12 mouse cellular contexts compared by ENCODE assay signal in genomic region chr10:120128601-120129277, GRCm38 (mm10). TPM values are rescaled to one million over a fixed set of nuclear protein-coding genes. Genes with fewer than 3 reads are reported as not detected.
A peak's percentile ranks its signal among the peaks of the same experiment; 100 is the strongest.
DNase-seq lines count a peak whose midpoint lies in the region; ATAC-seq and TF ChIP-seq lines count a peak whose summit lies in the region.
"Had no signal": no experiment of that assay in that cellular context is flagged by ENCODE, and none has a peak within 500 bp of the region (broad histone marks: within the 10 kb centered on the region; RNA-seq: fewer than 3 reads in every experiment).

No protein-coding gene starts in this region.

- no peak for ATAC-seq in hindbrain, embryonic 11.5 days (ENCODE audit: low FRiP score)
- ATAC-seq in embryonic facial prominence, embryonic 14.5 days (ENCODE audit: low read depth): no peak

- TF ChIP-seq POLR2A in kidney, adult 2 months (IDR thresholded peaks at IDR 0.05; ENCODE audit: low read depth, low read length): no peak

- no peak for TF ChIP-seq CTCF in kidney, adult 2 months (conservative IDR thresholded peaks at IDR 0.05; ENCODE audit: insufficient read depth, insufficient read length, low read depth, low read length)

- peak; percentile 4 for DNase-seq in hindbrain, embryonic 11.5 days (ENCODE audit: low spot score)
- no peak for DNase-seq in hindbrain, embryonic 10.5 days (ENCODE audit: low spot score)
- no peak for DNase-seq in embryonic facial prominence, embryonic 14.5 days (ENCODE audit: low spot score)
- peak; percentile 79 for DNase-seq in kidney, adult 2 months
- no peak for DNase-seq in gastrocnemius, adult 8-10 months (ENCODE audit: low spot score in 2 of 2)
- DNase-seq in left cerebral cortex, adult 18-20 months (ENCODE audit: low spot score in 2 of 2): no peak
- DNase-seq in urinary bladder, adult 2 months (ENCODE audit: low spot score): no peak
- DNase-seq: cerebellum, adult 11-12 months; gastrocnemius, adult 2 months; lung, adult 2 months; thymus, postnatal 4 days had no signal

- no peaks in the 10 kb centered on the region for H3K4me1 ChIP-seq in hindbrain, embryonic 11.5 days (replicated peaks; ENCODE audit: control insufficient read depth, insufficient read depth, low read length)
- 0 out of 2 replicates have a peak, but pooled peaks cover 6% of the 10 kb centered on the region for H3K4me1 ChIP-seq in hindbrain, embryonic 10.5 days (replicated peaks)
- H3K4me1 ChIP-seq in embryonic facial prominence, embryonic 14.5 days (ENCODE audit: control insufficient read depth, insufficient read depth, low read length): no peaks in the 10 kb centered on the region
- no peaks in the 10 kb centered on the region; the same call in 1 of the 2 replicates for H3K4me1 ChIP-seq in kidney, adult 2 months (ENCODE audit: control insufficient read depth, insufficient read depth, low read length)
- peaks cover 54% of the 10 kb centered on the region for H3K4me1 ChIP-seq in megakaryocyte, embryonic 14.5 days

- H3K9ac ChIP-seq in hindbrain, embryonic 11.5 days (ENCODE audit: low read depth, low read length): no peak overlapping the region
- H3K9ac ChIP-seq in embryonic facial prominence, embryonic 14.5 days (ENCODE audit: low read depth, low read length): no peak overlapping the region

- no peaks in the 10 kb centered on the region for H3K9me3 ChIP-seq in hindbrain, embryonic 11.5 days (ENCODE audit: control insufficient read depth, low read length)
- no peaks in the 10 kb centered on the region for H3K9me3 ChIP-seq in hindbrain, embryonic 10.5 days
- H3K9me3 ChIP-seq in embryonic facial prominence, embryonic 14.5 days (ENCODE audit: control insufficient read depth, low read length): no peaks in the 10 kb centered on the region
- no peaks in the 10 kb centered on the region for H3K9me3 ChIP-seq in megakaryocyte, embryonic 14.5 days

- no peaks in the 10 kb centered on the region for H3K36me3 ChIP-seq in hindbrain, embryonic 11.5 days (ENCODE audit: control insufficient read depth, insufficient read depth, low read length)
- no peaks in the 10 kb centered on the region for H3K36me3 ChIP-seq in hindbrain, embryonic 10.5 days
- no peaks in the 10 kb centered on the region for H3K36me3 ChIP-seq in embryonic facial prominence, embryonic 14.5 days (ENCODE audit: control insufficient read depth, insufficient read depth, low read length)
- no peaks in the 10 kb centered on the region for H3K36me3 ChIP-seq in kidney, adult 2 months (ENCODE audit: control insufficient read depth, insufficient read depth, low read length)
- no peaks in the 10 kb centered on the region for H3K36me3 ChIP-seq in megakaryocyte, embryonic 14.5 days (replicated peaks; ENCODE audit: low read length)

- no peak overlapping the region for H3K4me3 ChIP-seq in hindbrain, embryonic 11.5 days (ENCODE audit: low read depth, low read length)
- H3K4me3 ChIP-seq in hindbrain, embryonic 10.5 days: no peak overlapping the region
- H3K4me3 ChIP-seq in embryonic facial prominence, embryonic 14.5 days (ENCODE audit: low read depth, low read length): no peak overlapping the region
- no peak overlapping the region for H3K4me3 ChIP-seq in kidney, adult 2 months (ENCODE audit: insufficient read depth, low read depth, low read length)
- H3K4me3 ChIP-seq in megakaryocyte, embryonic 14.5 days (replicated peaks): peak overlapping the region; percentile 42
- H3K4me3 ChIP-seq: gastrocnemius, adult 2 months had no signal

- WGBS in hindbrain, embryonic 11.5 days: 46% methylated on average over 13 of the region's 13 CpGs
- 54% methylated on average over 13 of the region's 13 CpGs for WGBS in hindbrain, embryonic 10.5 days
- 39% methylated on average over 13 of the region's 13 CpGs for WGBS in embryonic facial prominence, embryonic 14.5 days
- 22% methylated on average over 13 of the region's 13 CpGs for WGBS in kidney, adult 2 months

- no peak overlapping the region for H3K4me2 ChIP-seq in hindbrain, embryonic 11.5 days (replicated peaks; ENCODE audit: low read depth, low read length)
- peak overlapping the region; percentile 18; the same call in 1 of the 2 replicates for H3K4me2 ChIP-seq in embryonic facial prominence, embryonic 14.5 days (ENCODE audit: low read depth, low read length)

- no peak overlapping the region for H3K27ac ChIP-seq in hindbrain, embryonic 11.5 days (ENCODE audit: low read depth, low read length)
- H3K27ac ChIP-seq in hindbrain, embryonic 10.5 days: no peak overlapping the region
- H3K27ac ChIP-seq in embryonic facial prominence, embryonic 14.5 days (replicated peaks; ENCODE audit: low read depth, low read length): no peak overlapping the region
- no peak overlapping the region for H3K27ac ChIP-seq in kidney, adult 2 months (ENCODE audit: insufficient read depth, low read depth, low read length)
- H3K27ac ChIP-seq: gastrocnemius, adult 2 months had no signal

- no peaks in the 10 kb centered on the region for H3K27me3 ChIP-seq in hindbrain, embryonic 11.5 days (ENCODE audit: control insufficient read depth, insufficient read depth, low read length)
- no peaks in the 10 kb centered on the region; the same call in 1 of the 2 replicates for H3K27me3 ChIP-seq in hindbrain, embryonic 10.5 days (ENCODE audit: insufficient read depth, poor library complexity, severe bottlenecking)
- no peaks in the 10 kb centered on the region; the same call in 1 of the 2 replicates for H3K27me3 ChIP-seq in embryonic facial prominence, embryonic 14.5 days (replicated peaks; ENCODE audit: control insufficient read depth, insufficient read depth, low read length)
- H3K27me3 ChIP-seq in kidney, adult 2 months (replicated peaks; ENCODE audit: control insufficient read depth, insufficient read depth, low read length): no peaks in the 10 kb centered on the region
- no peaks in the 10 kb centered on the region for H3K27me3 ChIP-seq in megakaryocyte, embryonic 14.5 days (replicated peaks)

RNA-seq across cellular contexts. Expression of gene Helb, which starts 16.0 kb away (rescaled TPM):
- 3.9 and 4.1 TPM in 2 replicates for polyA plus RNA-seq in hindbrain, embryonic 11.5 days (2014; fragmentation: Nextera tagmentation; extraction: Ambion mirVana)
- 4.1 and 6.1 TPM in 2 replicates for polyA plus RNA-seq in hindbrain, embryonic 10.5 days (2016; fragmentation: Nextera tagmentation; extraction: Ambion mirVana)
- polyA plus RNA-seq in embryonic facial prominence, embryonic 14.5 days (2014; fragmentation: Nextera tagmentation; extraction: Ambion mirVana): 6.6 and 8.0 TPM in 2 replicates
- 6.9 and 7.4 TPM in 2 replicates for polyA plus RNA-seq in kidney, adult 2 months (2012; rRNA removed)
- 0.60 and 4.5 TPM in 2 replicates for polyA plus RNA-seq in megakaryocyte, embryonic 14.5 days (2012; ENCODE audit: insufficient read depth, low replicate concordance)
- 1 to 10 TPM; 4.7 to 5.1 (median 5.0) TPM for total RNA-seq in gastrocnemius, adult 8-10 months (2022)
- 1 to 10 TPM; 2.7 to 3.0 TPM for total RNA-seq in left cerebral cortex, adult 18-20 months (2021)
- 7.5 and 8.0 TPM in 2 replicates for polyA plus RNA-seq in urinary bladder, adult 2 months (2012; rRNA removed)

Comparison
In these comparisons a context has a peak if more than half of its experiments do, and no peak if none do; other contexts are left out.
1. DNase-seq: peak in hindbrain, embryonic 11.5 days (single experiment) and kidney, adult 2 months (single experiment); none in hindbrain, embryonic 10.5 days (single experiment), embryonic facial prominence, embryonic 14.5 days (single experiment), gastrocnemius, adult 8-10 months (0 of 2), left cerebral cortex, adult 18-20 months (0 of 2) and urinary bladder, adult 2 months (single experiment).